Mouse (Mus musculus) intestine, postnatal 0 days (tissue): ENCODE results near the gene Lepr. TPM values are rescaled to one million over a fixed set of nuclear protein-coding genes. Genes with fewer than 3 reads are reported as not detected.

Source experiments
- ATAC-seq: fragments of 200-750 bp; cut with Nextera tagmentation; 2 replicates; pipeline ENCODE4 v1.8.0; 2017; ENCODE audit warnings: mild to moderate bottlenecking, moderate TSS enrichment, moderate library complexity
- H3K27ac ChIP-seq: fragments of 300-500 bp; sonication (generic); 2 replicates; pipeline ENCODE4 v1.5.1; 2014; ENCODE audit warnings: mild to moderate bottlenecking, low read depth, low read length, moderate library complexity
- H3K27me3 ChIP-seq: fragments of 300-500 bp; sonication (generic); replicated peaks from 2 replicates; pipeline ENCODE4 v1.6.1; 2014; ENCODE audit warnings: low read length, mixed read lengths; ENCODE audit not compliant: control insufficient read depth, insufficient read depth
- H3K36me3 ChIP-seq: fragments of 300-500 bp; sonication (generic); 2 replicates; pipeline ENCODE4 v1.6.1; 2014; ENCODE audit warnings: mild to moderate bottlenecking, moderate library complexity; ENCODE audit not compliant: control insufficient read depth, insufficient read depth
- H3K4me1 ChIP-seq: fragments of 300-500 bp; sonication (generic); replicated peaks from 2 replicates; pipeline ENCODE4 v1.6.1; 2014; ENCODE audit warnings: antibody characterized with exemption, low read length, mixed read lengths; ENCODE audit not compliant: control insufficient read depth, insufficient read depth
- H3K4me2 ChIP-seq: fragments of 300-500 bp; sonication (generic); replicated peaks from 2 replicates; pipeline ENCODE4 v1.6.1; 2014; ENCODE audit warnings: low read depth, mild to moderate bottlenecking, moderate library complexity
- H3K4me3 ChIP-seq: fragments of 300-500 bp; sonication (generic); 2 replicates; pipeline ENCODE4 v1.5.1; 2014; ENCODE audit warnings: low read depth, low read length
- H3K9ac ChIP-seq: fragments of 300-500 bp; sonication (generic); 2 replicates; pipeline ENCODE4 v1.6.1; 2014; ENCODE audit warnings: mild to moderate bottlenecking, low read depth, low read length
- H3K9me3 ChIP-seq: fragments of 300-500 bp; sonication (generic); 2 replicates; pipeline ENCODE4 v1.6.1; 2016; ENCODE audit warnings: mixed run types; ENCODE audit not compliant: control insufficient read depth
- CTCF ChIP-seq: sonication (generic); IDR thresholded peaks from 2 replicates; pipeline ENCODE4 v1.5.1; 2016; ENCODE audit warnings: low read depth, mild to moderate bottlenecking, control low read depth, antibody characterized with exemption, moderate library complexity
- WGBS: fragments of 180-500 bp; shearing (Covaris S2); extraction: QIAGEN DNeasy Blood & Tissue Kit; methylation state at CpG from one replicate; pipeline ENCODE4 v1.1.7; 2014; 5-methylcytosine and 5-hydroxymethylcytosine counted together
- polyA plus RNA-seq: library from polyadenylated mRNA; unstranded; fragments of >200 nt; fragmentation: Nextera tagmentation; extraction: Ambion mirVana; gene quantifications from 2 replicates; pipeline ENCODE4 v1.2.1, GENCODE M21; 2015

The Lepr gene
- polyA plus RNA-seq, 1 experiment from 2014 or later = 1.9 TPM

- H3K27ac ChIP-seq = no peak overlapping the region
- no peak overlapping the region for H3K4me3 ChIP-seq
- no peak overlapping the region for H3K9ac ChIP-seq
- no peaks in the 10 kb centered on the region for H3K36me3 ChIP-seq
- no peaks in the 10 kb centered on the region for H3K27me3 ChIP-seq
- no peak for ATAC-seq
- no peaks in the 10 kb centered on the region for H3K4me1 ChIP-seq
- no peak overlapping the region for H3K4me2 ChIP-seq
- 80% methylated on average over 3 of the region's 3 CpGs for WGBS
- TF ChIP-seq CTCF = no peak
- H3K9me3 ChIP-seq = no peaks in the 10 kb centered on the region
Observed at GRCm38 (mm10) chr4:101697236-101697635, 20.0 kb upstream of the Lepr start.

GRCm38 (mm10) chr4:101699423-101699822 is 17.8 kb upstream of the Lepr start:
- Histone ChIP-seq H3K4me2 (no peak overlapping the region), H3K27me3 (no peaks in the 10 kb centered on the region), H3K9me3 (no peaks in the 10 kb centered on the region), H3K4me1 (no peaks in the 10 kb centered on the region), H3K27ac (no peak overlapping the region), H3K9ac (no peak overlapping the region), H3K4me3 (no peak overlapping the region), H3K36me3 (no peaks in the 10 kb centered on the region)
- WGBS = 70% methylated on average over 1 of the region's 1 CpGs
- no peak for ATAC-seq
- TF ChIP-seq CTCF = no peak

- no peak for TF ChIP-seq CTCF
- Histone ChIP-seq H3K4me3 (no peak overlapping the region), H3K27ac (no peak overlapping the region), H3K9ac (no peak overlapping the region), H3K4me2 (no peak overlapping the region), H3K36me3 (no peaks in the 10 kb centered on the region), H3K4me1 (no peaks in the 10 kb centered on the region), H3K27me3 (no peaks in the 10 kb centered on the region), H3K9me3 (no peaks in the 10 kb centered on the region)
- 85% methylated on average over 14 of the region's 14 CpGs for WGBS
- ATAC-seq = no peak
Observed at GRCm38 (mm10) chr4:101700892-101701640, 16.1 kb upstream of the Lepr start.

GRCm38 (mm10) chr4:101705325-101705724 is 11.9 kb upstream of the Lepr start:
- H3K4me3 ChIP-seq = no peak overlapping the region
- ATAC-seq = no peak
- H3K27me3 ChIP-seq = no peaks in the 10 kb centered on the region
- no peaks in the 10 kb centered on the region for H3K9me3 ChIP-seq
- no peak overlapping the region for H3K27ac ChIP-seq
- H3K4me1 ChIP-seq = no peaks in the 10 kb centered on the region
- H3K36me3 ChIP-seq = no peaks in the 10 kb centered on the region
- no peak overlapping the region for H3K4me2 ChIP-seq
- H3K9ac ChIP-seq = no peak overlapping the region
- no peak for TF ChIP-seq CTCF
- WGBS = 75% methylated on average over 9 of the region's 9 CpGs

- Histone ChIP-seq H3K4me1 (no peaks in the 10 kb centered on the region), H3K27ac (no peak overlapping the region), H3K4me3 (no peak overlapping the region), H3K9ac (no peak overlapping the region), H3K27me3 (no peaks in the 10 kb centered on the region), H3K36me3 (no peaks in the 10 kb centered on the region), H3K4me2 (no peak overlapping the region), H3K9me3 (no peaks in the 10 kb centered on the region)
- WGBS = 63% methylated on average over 2 of the region's 2 CpGs
- no peak for ATAC-seq
- no peak for TF ChIP-seq CTCF
Observed at GRCm38 (mm10) chr4:101707234-101707633, 10.0 kb upstream of the Lepr start.

- ATAC-seq = no peak
Observed at GRCm38 (mm10) chr4:101707953-101708352, 9.3 kb upstream of the Lepr start.

More at GRCm38 (mm10) chr4:101707953-101708352, 9.3 kb upstream of the Lepr start:
- no peaks in the 10 kb centered on the region for H3K27me3 ChIP-seq
- WGBS = 74% methylated on average over 3 of the region's 3 CpGs
- H3K4me1 ChIP-seq = no peaks in the 10 kb centered on the region
- TF ChIP-seq CTCF = no peak
- no peak overlapping the region for H3K9ac ChIP-seq
- no peak overlapping the region for H3K4me2 ChIP-seq
- H3K27ac ChIP-seq = no peak overlapping the region
- no peak overlapping the region for H3K4me3 ChIP-seq
- no peaks in the 10 kb centered on the region for H3K36me3 ChIP-seq
- no peaks in the 10 kb centered on the region for H3K9me3 ChIP-seq
